Mouse (Mus musculus) common myeloid progenitor, adult 5-6 weeks (primary cell): Measurements from ENCODE around the gene Vmn1r233. TPM values are rescaled to one million over a fixed set of nuclear protein-coding genes. Genes with fewer than 3 reads are reported as not detected.

Experiments
- ATAC-seq: replicated peaks from 2 replicates; pipeline ENCODE4 v1.8.0; 2016; ENCODE audit warnings: low read depth, mild to moderate bottlenecking, moderate TSS enrichment, inconsistent platforms; ENCODE audit not compliant: poor library complexity, severe bottlenecking
- total RNA-seq: library from RNA; stranded (forward); fragments of 200-1000, 187-1606 nt; gene quantifications from 2 replicates; pipeline ENCODE4 v1.2.3, GENCODE M21; 2017

The Vmn1r233 gene
- total RNA-seq, result not detected in 2 replicates

DNA sequence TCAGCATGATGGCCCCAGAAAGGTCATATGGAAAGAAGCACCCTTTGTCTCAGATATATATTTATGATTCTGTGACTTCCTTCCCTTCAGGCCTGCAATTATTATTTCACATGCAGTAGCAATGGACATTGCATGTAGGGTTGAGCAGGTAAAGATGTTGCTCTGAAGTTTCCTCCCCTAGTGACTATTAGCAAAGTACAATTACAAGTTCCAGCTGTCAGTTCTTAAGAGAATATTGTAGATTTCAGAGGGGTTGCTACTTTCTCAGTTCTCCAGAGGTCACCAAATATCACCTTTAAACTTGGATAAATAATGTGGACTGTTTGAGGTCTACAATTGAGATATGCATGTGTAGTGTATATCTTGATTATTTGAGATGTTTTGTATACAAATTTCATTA lies at the start of gene Vmn1r233:
Gene Vmn1r233, minus strand, starts transcription at position 101 of the 400 bp plus-strand sequence.
- no peak for ATAC-seq

- 0 out of 2 replicates have a peak, but pooled peaks have one; percentile 39 for ATAC-seq
These were observed 22.3 kb upstream of the Vmn1r233 start for GRCm38 (mm10) chr17:21018410-21019080.

- ATAC-seq, result no peak
These were observed 13.5 kb upstream of the Vmn1r233 start for GRCm38 (mm10) chr17:21009726-21010125.

DNA sequence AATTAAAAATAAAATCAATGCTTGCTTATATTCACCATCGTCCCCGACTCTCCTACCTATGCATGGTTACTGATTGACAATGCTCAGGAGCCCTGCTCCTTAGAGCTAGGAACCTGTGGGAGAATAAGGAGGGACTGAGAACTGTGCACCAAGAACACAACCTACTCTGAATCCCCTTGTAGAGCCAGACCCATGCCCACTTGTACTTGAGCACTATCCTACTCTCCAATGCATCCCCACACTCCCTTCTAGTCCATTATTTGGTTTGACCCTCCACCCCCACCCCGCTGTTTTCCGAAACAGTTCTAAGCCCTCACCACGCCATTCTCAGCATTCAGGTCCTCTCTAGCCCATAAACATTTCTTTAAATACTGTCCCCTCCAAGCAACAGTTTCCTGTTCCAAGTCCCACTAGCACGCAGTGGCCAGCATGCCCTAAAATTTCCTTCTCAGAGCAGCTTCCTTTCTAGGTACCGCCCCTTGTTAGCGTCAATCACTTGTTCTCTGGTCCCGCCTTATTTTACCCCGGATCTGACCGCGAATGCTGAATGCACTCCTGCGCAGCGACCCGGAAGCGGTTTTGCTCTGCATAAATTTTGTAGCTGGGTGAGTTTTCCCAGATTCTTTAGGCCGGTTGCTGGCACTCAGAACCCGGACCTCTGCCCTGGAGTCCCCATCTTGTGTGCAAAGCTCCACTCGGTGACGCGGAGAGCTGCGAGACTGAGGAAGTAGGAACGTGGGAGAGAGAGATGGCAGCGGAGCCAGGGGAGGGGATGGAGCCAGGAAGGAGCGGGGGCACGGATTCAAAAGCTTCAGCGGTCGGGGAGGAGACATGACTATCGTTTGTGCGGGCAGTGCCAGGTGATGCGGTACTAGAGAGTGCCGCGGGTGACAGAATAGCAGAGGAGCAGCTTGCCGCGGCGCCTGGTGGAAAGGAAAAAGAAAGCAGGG lies 12.4 kb upstream of the Vmn1r233 start, which contains the start of gene Zfp160:
Gene Zfp160, plus strand, starts transcription at position 522 of the 950 bp plus-strand sequence.
- peak; percentile 96 for ATAC-seq

GRCm38 (mm10) chr17:20993716-20994115 lies 2.5 kb downstream of the Vmn1r233 start:
- no peak for ATAC-seq

DNA sequence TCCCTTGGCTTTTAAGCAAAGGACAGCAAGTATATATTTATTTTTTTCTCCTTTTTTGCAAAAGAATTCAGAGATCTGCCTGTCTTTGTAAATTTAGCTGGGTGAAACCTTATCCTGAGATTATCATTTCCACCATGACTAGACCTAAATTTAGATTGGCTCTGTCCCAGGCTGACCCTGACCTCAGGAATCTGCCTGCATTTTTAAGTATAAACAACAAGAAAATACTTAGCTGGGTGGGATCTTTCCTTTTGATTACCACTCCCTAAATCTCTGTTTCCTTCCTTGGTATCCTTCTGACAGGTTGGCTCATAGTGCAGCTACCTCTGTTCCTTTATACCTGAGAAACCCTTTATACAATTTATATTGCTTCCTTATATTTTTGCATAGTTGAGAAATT lies 29.6 kb downstream of the Vmn1r233 start:
- no peak for ATAC-seq

- no peak for ATAC-seq
These were observed 30.8 kb downstream of the Vmn1r233 start for GRCm38 (mm10) chr17:20965421-20965820.

DNA sequence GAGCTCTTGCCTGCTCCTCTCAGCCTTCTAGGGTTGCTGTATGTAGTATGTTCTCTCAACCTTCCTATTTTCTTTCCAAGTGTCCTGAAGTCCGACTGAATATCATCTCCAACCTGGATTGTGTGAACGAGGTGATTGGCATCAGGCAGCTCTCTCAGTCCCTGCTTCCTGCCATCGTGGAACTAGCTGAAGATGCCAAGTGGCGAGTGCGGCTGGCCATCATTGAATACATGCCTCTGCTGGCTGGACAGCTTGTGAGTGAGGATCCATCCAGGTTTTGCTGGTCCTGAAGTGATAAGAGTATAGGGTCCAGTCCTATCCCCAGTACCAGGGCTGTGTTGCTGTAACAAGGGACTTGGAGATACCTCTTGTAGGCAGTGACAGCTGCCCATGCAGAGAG lies 35.9 kb downstream of the Vmn1r233 start:
- no peak for ATAC-seq

DNA sequence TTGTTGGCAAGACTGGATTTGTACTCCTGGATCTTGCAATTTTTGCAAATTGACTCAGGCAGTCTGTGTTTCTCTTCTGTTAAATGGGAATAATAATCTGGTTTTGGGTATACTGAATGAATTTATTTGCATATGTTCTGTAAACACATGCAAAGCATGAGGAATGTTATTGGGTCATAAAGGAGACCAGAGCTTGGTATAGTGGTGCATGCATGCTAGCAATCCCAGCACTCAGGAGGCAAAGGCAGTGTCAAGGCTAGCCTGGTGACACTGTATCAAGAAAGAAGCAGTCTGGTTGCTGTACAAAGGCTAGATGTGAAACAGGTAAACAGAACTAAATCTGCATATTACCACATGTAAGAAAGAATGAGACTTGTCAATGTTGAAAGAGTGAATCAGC lies 49.6 kb downstream of the Vmn1r233 start:
- no peak for ATAC-seq

DNA sequence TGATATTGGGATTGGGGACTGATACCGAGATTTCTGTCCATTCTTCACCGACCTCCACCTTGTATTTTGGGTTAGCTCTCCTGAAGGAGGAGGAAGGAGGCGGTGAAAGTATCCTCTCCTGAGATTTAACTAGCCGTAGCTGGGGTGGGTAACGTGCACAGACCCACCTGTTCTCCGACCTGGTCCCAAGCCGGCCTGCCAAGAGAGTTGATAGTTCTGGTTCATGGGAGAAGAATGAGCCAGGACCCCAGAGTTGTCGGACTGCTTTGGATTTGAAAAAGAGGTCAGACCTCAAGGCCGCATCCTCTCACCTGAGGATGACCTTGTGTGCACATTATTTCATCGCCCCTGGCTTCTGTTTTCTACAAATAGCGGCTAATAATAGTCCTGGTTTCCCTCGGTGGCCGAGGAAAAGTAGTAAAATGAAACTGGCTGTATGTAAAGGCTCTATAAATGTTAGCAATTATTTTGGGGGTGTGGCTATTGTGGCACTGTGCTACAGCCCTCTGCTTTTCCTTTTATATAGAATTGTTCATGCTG lies 50.2 kb downstream of the Vmn1r233 start:
- no peak for ATAC-seq

DNA sequence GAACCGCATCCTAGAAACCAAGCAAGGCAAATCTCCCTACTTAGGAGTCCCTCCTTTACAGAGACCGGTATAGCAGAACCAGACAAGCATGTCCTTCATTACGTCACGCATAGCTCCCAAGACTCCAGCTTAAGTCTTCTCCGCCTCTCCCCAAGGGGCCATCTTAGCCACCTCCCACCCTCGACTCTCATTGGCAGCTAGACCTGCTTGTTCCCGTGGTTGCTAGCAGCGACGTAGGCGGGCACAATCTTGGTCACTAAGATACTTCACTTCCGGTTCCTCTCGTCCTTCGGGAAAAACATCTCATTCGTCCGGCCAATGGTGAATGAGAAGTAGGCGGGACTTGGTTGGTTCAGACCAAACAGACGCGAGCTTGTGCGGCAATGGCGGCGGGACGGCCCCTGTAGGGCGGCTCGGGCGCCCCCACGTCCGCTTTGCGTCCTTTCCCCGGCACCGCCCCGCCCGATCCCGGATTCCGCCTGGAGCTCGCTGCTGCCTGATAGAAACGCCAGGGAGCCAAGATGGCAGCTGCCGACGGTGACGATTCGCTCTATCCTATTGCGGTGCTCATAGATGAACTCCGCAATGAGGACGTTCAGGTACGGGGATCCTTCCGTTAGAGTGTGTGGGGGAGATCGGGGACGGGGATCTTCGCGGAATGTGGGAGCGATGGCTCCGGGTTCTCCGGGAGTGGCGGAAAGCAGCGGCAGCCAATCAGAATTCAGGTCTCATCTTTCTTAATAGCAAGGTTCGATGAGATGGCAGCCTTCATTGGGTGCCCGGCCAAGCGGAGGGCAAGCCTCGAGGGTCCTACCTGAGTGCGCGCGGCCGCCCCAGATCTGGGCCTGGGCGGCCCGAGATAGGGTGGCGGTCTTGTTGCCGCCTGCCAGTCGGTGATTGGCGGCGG lies 51.0 kb downstream of the Vmn1r233 start, which contains the start of gene Ppp2r1a:
Gene Ppp2r1a, plus strand, starts transcription at position 327 of the 907 bp plus-strand sequence.
- peak; percentile 89 for ATAC-seq

GRCm38 (mm10) chr17:20944226-20944625 lies 52.0 kb downstream of the Vmn1r233 start:
- ATAC-seq, result no peak

Other genes with a start within 250 kb of the Vmn1r233 start
- not detected in 2 replicates for gene Vmn1r228, start 210.3 kb downstream of the Vmn1r233 start, total RNA-seq
- not detected in 2 replicates for gene Vmn1r229, start 184.9 kb downstream of the Vmn1r233 start, total RNA-seq
- gene Vmn1r230, start 156.0 kb downstream of the Vmn1r233 start, total RNA-seq, result not detected in 2 replicates
- gene Vmn1r231, start 91.4 kb downstream of the Vmn1r233 start, total RNA-seq, result not detected in 2 replicates
- not detected in 2 replicates for gene Vmn1r232, start 76.8 kb downstream of the Vmn1r233 start, total RNA-seq
- gene Ppp2r1a, start 51.2 kb downstream of the Vmn1r233 start, total RNA-seq, result 210 and 229 TPM in 2 replicates
- gene Zfp160, start 12.4 kb upstream of the Vmn1r233 start, total RNA-seq, result 26.6 and 31.7 TPM in 2 replicates
- not detected in 2 replicates for gene Vmn1r234, start 229.6 kb upstream of the Vmn1r233 start, total RNA-seq